Mouse (Mus musculus) intestine, embryonic 16.5 days (tissue): ENCODE data around the gene Wnt11. TPM values are rescaled to one million over a fixed set of nuclear protein-coding genes. Genes with fewer than 3 reads are reported as not detected.
A peak's percentile ranks its signal among the peaks of the same experiment; 100 is the strongest.

Source experiments
- ATAC-seq: fragments of 200-750 bp; cut with Nextera tagmentation; 2 replicates; pipeline ENCODE4 v1.8.0; 2017; ENCODE audit warnings: moderate TSS enrichment, moderate library complexity
- H3K27ac ChIP-seq: fragments of 300-500 bp; sonication (generic); 2 replicates; pipeline ENCODE4 v1.5.1; 2014; ENCODE audit warnings: mild to moderate bottlenecking, low read length
- H3K27me3 ChIP-seq: fragments of 300-500 bp; sonication (generic); replicated peaks from 2 replicates; pipeline ENCODE4 v1.6.1; 2014; ENCODE audit warnings: low read length, control low read depth, mixed read lengths; ENCODE audit not compliant: control insufficient read depth, insufficient read depth
- H3K36me3 ChIP-seq: fragments of 300-500 bp; sonication (generic); 2 replicates; pipeline ENCODE4 v1.6.1; 2014; ENCODE audit warnings: low read length, control low read depth; ENCODE audit not compliant: control insufficient read depth, insufficient read depth
- H3K4me1 ChIP-seq: fragments of 300-500 bp; sonication (generic); 2 replicates; pipeline ENCODE4 v1.6.1; 2014; ENCODE audit warnings: low read length, control low read depth, mixed read lengths; ENCODE audit not compliant: control insufficient read depth, insufficient read depth
- H3K4me2 ChIP-seq: fragments of 300-500 bp; sonication (generic); 2 replicates; pipeline ENCODE4 v1.6.1; 2014; ENCODE audit warnings: low read depth, low read length, control low read depth
- H3K4me3 ChIP-seq: fragments of 300-500 bp; sonication (generic); 2 replicates; pipeline ENCODE4 v1.5.1; 2014; ENCODE audit warnings: mild to moderate bottlenecking, low read length
- H3K9ac ChIP-seq: fragments of 300-500 bp; sonication (generic); 2 replicates; pipeline ENCODE4 v1.6.1; 2014; ENCODE audit warnings: low read depth, low read length
- H3K9me3 ChIP-seq: fragments of 300-500 bp; sonication (generic); 2 replicates; pipeline ENCODE4 v1.6.1; 2016; ENCODE audit warnings: low read length, control low read depth; ENCODE audit not compliant: control insufficient read depth
- WGBS: fragments of 180-500 bp; shearing (Covaris S2); extraction: QIAGEN DNeasy Blood & Tissue Kit; methylation state at CpG from one replicate; pipeline ENCODE4 v1.1.7; 2014; 5-methylcytosine and 5-hydroxymethylcytosine counted together
- polyA plus RNA-seq: library from polyadenylated mRNA; unstranded; fragments of >200 nt; fragmentation: Nextera tagmentation; extraction: Ambion mirVana; gene quantifications from 2 replicates; pipeline ENCODE4 v1.2.1, GENCODE M21; 2015

Wnt11 gene
- polyA plus RNA-seq, 1 experiment from 2014 or later = 1.8 TPM

- H3K9ac ChIP-seq = no peak overlapping the region
- H3K27me3 ChIP-seq = no peaks in the 10 kb centered on the region
- no peak overlapping the region for H3K4me2 ChIP-seq
- H3K4me3 ChIP-seq = no peak overlapping the region
- no peak overlapping the region for H3K27ac ChIP-seq
- 36% methylated on average over 5 of the region's 5 CpGs for WGBS
- ATAC-seq = peak; percentile 54
- H3K4me1 ChIP-seq = peaks cover 29% of the 10 kb centered on the region
- H3K9me3 ChIP-seq = peaks cover 3% of the 10 kb centered on the region; the same call in 1 of the 2 replicates
- H3K36me3 ChIP-seq = no peaks in the 10 kb centered on the region
These were observed 69.0 kb downstream of the Wnt11 start for GRCm38 (mm10) chr7:98903884-98904283.

Other genes starting within 250 kb of the Wnt11 start
- 14.6 and 16.3 TPM in 2 replicates for gene Emsy, start 178.3 kb upstream of the Wnt11 start, polyA plus RNA-seq
- gene Thap12, start 132.0 kb upstream of the Wnt11 start, polyA plus RNA-seq = 28.6 and 28.8 TPM in 2 replicates